8 mouse cellular contexts compared by ENCODE assay signal in the genomic region with DNA sequence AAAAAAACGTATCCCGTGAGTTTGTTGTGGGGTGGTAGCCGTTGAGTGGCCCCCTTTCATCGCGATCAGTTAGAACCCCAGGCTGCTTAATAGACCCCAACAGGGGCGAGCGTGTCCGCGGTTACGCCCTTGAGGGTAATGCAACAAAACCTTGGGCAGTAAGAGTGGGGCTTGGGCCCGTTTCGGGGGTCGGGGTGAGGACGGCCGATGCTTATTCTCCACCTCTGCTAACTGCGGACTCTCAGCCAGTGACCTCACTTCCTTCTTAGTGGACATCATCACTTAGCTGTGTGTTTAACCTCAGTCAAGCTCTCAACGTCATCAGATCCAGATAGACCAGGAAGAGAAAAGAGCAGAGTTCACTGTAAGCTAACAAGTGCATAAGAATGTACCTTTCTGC. TPM values are rescaled to one million over a fixed set of nuclear protein-coding genes. Genes with fewer than 3 reads are reported as not detected.
DNase-seq lines count a peak whose midpoint lies in the region; ATAC-seq and TF ChIP-seq lines count a peak whose summit lies in the region.

No protein-coding gene starts in this region.

- TF ChIP-seq POLR2A in heart, adult 2 months (IDR thresholded peaks at IDR 0.05; ENCODE audit: insufficient read depth, low read depth, low read length), result no peak
- TF ChIP-seq POLR2A in bone marrow, adult 2 months (IDR thresholded peaks at IDR 0.05; ENCODE audit: borderline replicate concordance, control insufficient read depth, low read depth, low read length), result no peak

- H3K4me1 ChIP-seq in heart, adult 2 months (ENCODE audit: control insufficient read depth, insufficient read depth, low read length), result peaks cover 10% of the 10 kb centered on the region
- H3K4me1 ChIP-seq in bone marrow, adult 2 months (ENCODE audit: control insufficient read depth, insufficient read depth, low read length), result peaks cover 3% of the 10 kb centered on the region
- peaks cover 15 to 22% of the 10 kb centered on the region in 2 experiments for H3K4me1 ChIP-seq in liver, embryonic 14.5 days (replicated peaks; ENCODE audit: control insufficient read depth in 2 of 2, insufficient read depth in 2 of 2, low read length in 1 of 2)
- peaks cover 30% of the 10 kb centered on the region for H3K4me1 ChIP-seq in neural tube, embryonic 15.5 days

- TF ChIP-seq EP300 in heart, adult 2 months (IDR thresholded peaks at IDR 0.05; ENCODE audit: insufficient read depth, low read depth, low read length), result no peak
- no peak for TF ChIP-seq EP300 in liver, embryonic 14.5 days (IDR thresholded peaks at IDR 0.05; ENCODE audit: low read depth)

- peak; percentile 18 to 28; a peak in 2 of 4 replicates for ATAC-seq in hematopoietic stem cell, adult 5-6 weeks (replicated peaks in 1 of 2; ENCODE audit: insufficient read depth in 1 of 2, low FRiP score in 2 of 2, low TSS enrichment in 1 of 2, low read depth in 1 of 2, poor library complexity in 2 of 2, severe bottlenecking in 2 of 2)
- ATAC-seq in liver, embryonic 14.5 days (ENCODE audit: insufficient read depth), result peak; percentile 4; the same call in 1 of the 2 replicates
- ATAC-seq in neural tube, embryonic 15.5 days (ENCODE audit: low FRiP score), result peak; percentile 9

- WGBS in heart, adult 2 months, result 2% methylated on average over 17 of the region's 17 CpGs
- WGBS in bone marrow, adult 2 months, result 1% methylated on average over 17 of the region's 17 CpGs
- 1% methylated on average over 17 of the region's 17 CpGs for WGBS in liver, embryonic 14.5 days (ENCODE audit: insufficient replicate concordance)
- under 1% methylated on average over 17 of the region's 17 CpGs for WGBS in neural tube, embryonic 15.5 days

- peak overlapping the region; percentile 86 for H3K27ac ChIP-seq in heart, adult 2 months
- peak overlapping the region; percentile 73 for H3K27ac ChIP-seq in bone marrow, adult 2 months (ENCODE audit: control insufficient read depth, insufficient read depth, low read depth, low read length, poor library complexity)
- H3K27ac ChIP-seq in liver, embryonic 14.5 days, result peak overlapping the region; percentile 38
- H3K27ac ChIP-seq in neural tube, embryonic 15.5 days (replicated peaks), result peak overlapping the region; percentile 90

- no peak for TF ChIP-seq CTCF in heart, adult 2 months (IDR thresholded peaks at IDR 0.05)
- TF ChIP-seq CTCF in bone marrow, adult 2 months (IDR thresholded peaks at IDR 0.05; ENCODE audit: control insufficient read depth, insufficient read depth, low read length), result no peak
- no peak for TF ChIP-seq CTCF in liver, embryonic 14.5 days (IDR thresholded peaks at IDR 0.05; ENCODE audit: low read depth)

- peaks cover 12% of the 10 kb centered on the region for H3K36me3 ChIP-seq in heart, adult 2 months (ENCODE audit: control insufficient read depth, insufficient read depth, low read length)
- peaks cover 11% of the 10 kb centered on the region for H3K36me3 ChIP-seq in liver, embryonic 14.5 days (replicated peaks; ENCODE audit: control insufficient read depth, insufficient read depth, low read depth)
- H3K36me3 ChIP-seq in neural tube, embryonic 15.5 days, result peaks cover 25% of the 10 kb centered on the region

- DNase-seq in heart, adult 2 months, result peak in 1 of 2 experiments; percentile 19
- no peak for DNase-seq in heart, adult 8-10 months (ENCODE audit: low spot score)
- DNase-seq in liver, embryonic 14.5 days (ENCODE audit: low read depth in 3 of 3, low spot score in 3 of 3), result no peak
- DNase-seq in ovary, postnatal 10 days (ENCODE audit: low spot score), result no peak
- DNase-seq in gastrocnemius, postnatal 25 days, result no peak

- peak overlapping the region; percentile 90 for H3K9ac ChIP-seq in heart, adult 2 months (ENCODE audit: low read depth, low read length)
- H3K9ac ChIP-seq in liver, embryonic 14.5 days (replicated peaks), result peak overlapping the region; percentile 91
- peak overlapping the region; percentile 89 for H3K9ac ChIP-seq in neural tube, embryonic 15.5 days (replicated peaks)

- H3K4me3 ChIP-seq in heart, adult 2 months, result peak overlapping the region; percentile 97
- peak overlapping the region; percentile 77 for H3K4me3 ChIP-seq in bone marrow, adult 2 months (replicated peaks; ENCODE audit: control insufficient read depth, low read depth, low read length)
- H3K4me3 ChIP-seq in liver, embryonic 14.5 days (ENCODE audit: insufficient read depth in 1 of 2, low read depth in 2 of 2, low read length in 2 of 2), result peak overlapping the region; percentile 96 to 99
- peak overlapping the region; percentile 90 for H3K4me3 ChIP-seq in neural tube, embryonic 15.5 days (replicated peaks)

- H3K9me3 ChIP-seq in liver, embryonic 14.5 days (ENCODE audit: control insufficient read depth, low read length), result no peaks in the 10 kb centered on the region
- H3K9me3 ChIP-seq in neural tube, embryonic 15.5 days (replicated peaks), result no peaks in the 10 kb centered on the region

- peaks cover 13% of the 10 kb centered on the region for H3K79me2 ChIP-seq in heart, adult 2 months (replicated peaks; ENCODE audit: control insufficient read depth, insufficient read depth, low read length)

- H3K4me2 ChIP-seq in liver, embryonic 14.5 days (ENCODE audit: low read depth), result peak overlapping the region; percentile 74
- peak overlapping the region; percentile 96 for H3K4me2 ChIP-seq in neural tube, embryonic 15.5 days

- no peaks in the 10 kb centered on the region for H3K27me3 ChIP-seq in heart, adult 2 months (ENCODE audit: control insufficient read depth, insufficient read depth, low read length)
- H3K27me3 ChIP-seq in liver, embryonic 14.5 days (ENCODE audit: control insufficient read depth, insufficient read depth, low read length), result no peaks in the 10 kb centered on the region; the same call in 1 of the 2 replicates
- H3K27me3 ChIP-seq in neural tube, embryonic 15.5 days (replicated peaks), result 0 out of 2 replicates have a peak, but pooled peaks cover 6% of the 10 kb centered on the region

- intact Hi-C loops in heart, adult 2 months (cut with DNase I), result loop anchor here (5.0 kb wide), 1 partner anchor 48 kb away; the partner anchor contains the start of genes B3galt6 and Sdf4

RNA-seq across cellular contexts. Expression of gene Ube2j2, which starts 0.6 kb away (rescaled TPM):
- 10 to 100 TPM; 55.8 to 56.7 TPM for total RNA-seq in heart, adult 2 months (2021)
- 29.7 and 35.3 TPM in 2 replicates for polyA plus RNA-seq in heart, adult 2 months (2012; rRNA removed)
- total RNA-seq in heart, adult 8-10 months (2022), result 10 to 100 TPM; 46.5 to 51.6 (median 49.3) TPM
- 63.5 and 71.8 TPM in 2 replicates for polyA plus RNA-seq in bone marrow, adult 2 months (2011; ENCODE audit: insufficient read depth, insufficient read length, low replicate concordance, missing spikeins)
- 80.7 and 104 TPM in 2 replicates for total RNA-seq in hematopoietic stem cell, adult 5-6 weeks (2017)
- polyA plus RNA-seq in liver, embryonic 14.5 days (2012; rRNA removed), result 19.9 and 36.9 TPM in 2 replicates
- 61.5 and 62.3 TPM in 2 replicates for polyA plus RNA-seq in liver, embryonic 14.5 days (2014; fragmentation: Nextera tagmentation; extraction: Ambion mirVana)
- polyA plus RNA-seq in neural tube, embryonic 15.5 days (2015; fragmentation: Nextera tagmentation; extraction: Ambion mirVana), result 100 and 104 TPM in 2 replicates
- total RNA-seq in gastrocnemius, postnatal 25 days (2021), result 10 to 100 TPM; 50.2 to 50.8 TPM

RNA-seq across cellular contexts. Expression of gene C1qtnf12, which starts 17.8 kb away (rescaled TPM):
- 10 to 100 TPM; 16.6 to 17.9 TPM for total RNA-seq in heart, adult 2 months (2021)
- polyA plus RNA-seq in heart, adult 2 months (2012; rRNA removed), result 17.2 and 21.8 TPM in 2 replicates
- total RNA-seq in heart, adult 8-10 months (2022), result 10 to 100 TPM; 17.5 to 20.9 (median 18.4) TPM
- 53.0 and 132 TPM in 2 replicates for polyA plus RNA-seq in bone marrow, adult 2 months (2011; ENCODE audit: insufficient read depth, insufficient read length, low replicate concordance, missing spikeins)
- 12.1 and 36.7 TPM in 2 replicates for total RNA-seq in hematopoietic stem cell, adult 5-6 weeks (2017)
- 37.4 and 43.2 TPM in 2 replicates for polyA plus RNA-seq in liver, embryonic 14.5 days (2012; rRNA removed)
- polyA plus RNA-seq in liver, embryonic 14.5 days (2014; fragmentation: Nextera tagmentation; extraction: Ambion mirVana), result 85.1 and 96.2 TPM in 2 replicates
- 15.3 and 17.2 TPM in 2 replicates for polyA plus RNA-seq in neural tube, embryonic 15.5 days (2015; fragmentation: Nextera tagmentation; extraction: Ambion mirVana)
- total RNA-seq in gastrocnemius, postnatal 25 days (2021), result 10 to 100 TPM; 14.7 to 16.1 TPM

RNA-seq across cellular contexts. Expression of gene B3galt6, which starts 48.2 kb away (rescaled TPM):
- total RNA-seq in heart, adult 2 months (2021), result 1 to 10 TPM; 2.5 to 3.0 TPM
- 2.7 and 3.6 TPM in 2 replicates for polyA plus RNA-seq in heart, adult 2 months (2012; rRNA removed)
- total RNA-seq in heart, adult 8-10 months (2022), result 1 to 10 TPM; 2.6 to 3.2 (median 2.8) TPM
- 1.8 and 2.0 TPM in 2 replicates for polyA plus RNA-seq in bone marrow, adult 2 months (2011; ENCODE audit: insufficient read depth, insufficient read length, low replicate concordance, missing spikeins)
- 8.6 and 11.8 TPM in 2 replicates for total RNA-seq in hematopoietic stem cell, adult 5-6 weeks (2017)
- polyA plus RNA-seq in liver, embryonic 14.5 days (2012; rRNA removed), result 2.8 and 2.9 TPM in 2 replicates
- polyA plus RNA-seq in liver, embryonic 14.5 days (2014; fragmentation: Nextera tagmentation; extraction: Ambion mirVana), result 3.7 TPM in 2 replicates
- polyA plus RNA-seq in neural tube, embryonic 15.5 days (2015; fragmentation: Nextera tagmentation; extraction: Ambion mirVana), result 31.9 and 35.6 TPM in 2 replicates
- 1 to 10 TPM; 1.2 to 1.6 TPM for total RNA-seq in gastrocnemius, postnatal 25 days (2021)

RNA-seq across cellular contexts. Expression of gene Sdf4, which starts 48.4 kb away (rescaled TPM):
- 10 to 100 TPM; 79.2 to 91.0 TPM for total RNA-seq in heart, adult 2 months (2021)
- 23.7 and 37.1 TPM in 2 replicates for polyA plus RNA-seq in heart, adult 2 months (2012; rRNA removed)
- 100 to 1,000 TPM in 1 of 4 experiments, 10 to 100 TPM in 3; 72.8 to 103 (median 87.1) TPM for total RNA-seq in heart, adult 8-10 months (2022)
- polyA plus RNA-seq in bone marrow, adult 2 months (2011; ENCODE audit: insufficient read depth, insufficient read length, low replicate concordance, missing spikeins), result 60.1 and 111 TPM in 2 replicates
- 151 and 176 TPM in 2 replicates for total RNA-seq in hematopoietic stem cell, adult 5-6 weeks (2017)
- 20.1 and 26.8 TPM in 2 replicates for polyA plus RNA-seq in liver, embryonic 14.5 days (2012; rRNA removed)
- polyA plus RNA-seq in liver, embryonic 14.5 days (2014; fragmentation: Nextera tagmentation; extraction: Ambion mirVana), result 72.1 and 79.4 TPM in 2 replicates
- polyA plus RNA-seq in neural tube, embryonic 15.5 days (2015; fragmentation: Nextera tagmentation; extraction: Ambion mirVana), result 118 and 137 TPM in 2 replicates
- total RNA-seq in gastrocnemius, postnatal 25 days (2021), result 10 to 100 TPM; 67.0 to 79.3 TPM

RNA-seq across cellular contexts. Expression of gene Acap3, which starts 52.6 kb away (rescaled TPM):
- 10 to 100 TPM in 1 of 2 experiments, 1 to 10 TPM in 1; 9.7 to 11.3 TPM for total RNA-seq in heart, adult 2 months (2021)
- polyA plus RNA-seq in heart, adult 2 months (2012; rRNA removed), result 19.2 and 20.0 TPM in 2 replicates
- 10 to 100 TPM in 2 of 4 experiments, 1 to 10 TPM in 2; 9.5 to 13.8 (median 10.9) TPM for total RNA-seq in heart, adult 8-10 months (2022)
- 15.1 and 30.6 TPM in 2 replicates for polyA plus RNA-seq in bone marrow, adult 2 months (2011; ENCODE audit: insufficient read depth, insufficient read length, low replicate concordance, missing spikeins)
- 3.7 and 13.8 TPM in 2 replicates for total RNA-seq in hematopoietic stem cell, adult 5-6 weeks (2017)
- 9.4 and 9.6 TPM in 2 replicates for polyA plus RNA-seq in liver, embryonic 14.5 days (2012; rRNA removed)
- 4.7 and 5.5 TPM in 2 replicates for polyA plus RNA-seq in liver, embryonic 14.5 days (2014; fragmentation: Nextera tagmentation; extraction: Ambion mirVana)
- 57.7 and 70.3 TPM in 2 replicates for polyA plus RNA-seq in neural tube, embryonic 15.5 days (2015; fragmentation: Nextera tagmentation; extraction: Ambion mirVana)
- 10 to 100 TPM in 1 of 2 experiments, 1 to 10 TPM in 1; 7.2 to 10.4 TPM for total RNA-seq in gastrocnemius, postnatal 25 days (2021)

Comparison
In these comparisons a context has a peak if more than half of its experiments do, and no peak if none do; other contexts are left out.
1. H3K27ac ChIP-seq: peak in every context shown above with its lines; median percentile 90 in neural tube, embryonic 15.5 days; 86 in heart, adult 2 months; 73 in bone marrow, adult 2 months; 38 in liver, embryonic 14.5 days.